Mouse (Mus musculus) cerebellum, adult 2 months (tissue): Measurements from ENCODE around the gene Krtap1-3.

ENCODE experiments used
- CTCF ChIP-seq: fragments of 200-500 bp; IDR thresholded peaks from 2 replicates; pipeline ENCODE4 v1.5.1; 2011; ENCODE audit warnings: low read depth, mild to moderate bottlenecking, control low read depth, low read length, moderate library complexity, borderline replicate concordance; ENCODE audit not compliant: insufficient read depth
- POLR2A ChIP-seq: fragments of 200-500 bp; IDR thresholded peaks from 2 replicates; pipeline ENCODE4 v1.6.1; 2011; ENCODE audit warnings: low read length, control low read depth, borderline replicate concordance; ENCODE audit not compliant: insufficient read depth

DNA sequence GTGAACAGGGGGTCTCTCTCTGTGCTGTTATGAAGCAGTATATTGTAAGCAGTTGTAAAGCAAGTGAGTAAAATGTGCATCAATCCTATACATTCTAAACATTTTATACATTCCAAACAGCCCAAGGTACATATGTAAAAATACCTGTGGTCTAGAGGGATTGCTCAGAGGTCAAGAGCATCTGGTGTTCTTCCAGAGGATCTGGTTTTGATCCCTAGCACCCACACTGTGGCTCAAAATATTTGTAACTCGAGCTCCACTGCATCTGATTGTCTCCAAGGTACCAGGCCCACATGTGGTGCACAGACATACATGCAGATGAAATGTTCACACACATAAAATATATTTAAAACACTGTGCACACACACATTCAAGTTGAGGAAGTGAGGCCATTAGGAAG, 49.8 kb upstream of the Krtap1-3 start:
- TF ChIP-seq CTCF, result no peak
- no peak for TF ChIP-seq POLR2A
